Mouse (Mus musculus) CH12.LX (cell line): ENCODE results near the gene Mff. TPM values are rescaled to one million over a fixed set of nuclear protein-coding genes. Genes with fewer than 3 reads are reported as not detected.

Experiments
- DNase-seq: peaks from one replicate; pipeline ENCODE4 v3.0.0-alpha.2; 2013; ENCODE audit errors: extremely low read depth
- H3K27ac ChIP-seq: 2 replicates; pipeline ENCODE4 v1.5.1; 2012; ENCODE audit warnings: low read depth, mild to moderate bottlenecking, control low read depth, moderate library complexity; ENCODE audit not compliant: insufficient read depth
- H3K27me3 ChIP-seq: replicated peaks from 2 replicates; pipeline ENCODE3; 2012; ENCODE audit warnings: inconsistent platforms
- H3K36me3 ChIP-seq, 2 experiments: replicated peaks in 1 of 2; 2 replicates each; pipeline versions ENCODE3 to v1.6.1; 2012; ENCODE audit warnings: inconsistent platforms in 1 of 2, low read length in 1 of 2, mild to moderate bottlenecking in 1 of 2, mixed read lengths in 1 of 2, moderate library complexity in 1 of 2; ENCODE audit not compliant: control insufficient read depth in 1 of 2, insufficient read depth in 1 of 2
- H3K4me1 ChIP-seq, 2 experiments: 2 replicates each; pipeline ENCODE4 v1.6.1; 2012; ENCODE audit warnings: inconsistent platforms in 1 of 2, moderate library complexity in 1 of 2; ENCODE audit not compliant: insufficient read depth in 2 of 2, control insufficient read depth in 1 of 2
- H3K4me2 ChIP-seq: 2 replicates; pipeline ENCODE4 v1.6.1; 2012; ENCODE audit warnings: low read depth, mild to moderate bottlenecking, control low read depth; ENCODE audit not compliant: poor library complexity, insufficient read depth, severe bottlenecking
- H3K4me3 ChIP-seq, 3 experiments: fragments of 150-350 bp in 1 of 3; sonication (generic) in 1 of 3; replicated peaks in 1 of 3; 2 replicates each; pipeline versions ENCODE3 to v1.5.1; 2011 to 2012; ENCODE audit warnings: low read depth in 2 of 3, low read length in 2 of 3, mild to moderate bottlenecking in 2 of 3, moderate library complexity in 2 of 3, control low read depth in 1 of 3, improper control_type of control experiment in 1 of 3, inconsistent platforms in 1 of 3, mixed read lengths in 1 of 3; ENCODE audit not compliant: poor library complexity in 1 of 3
- H3K79me2 ChIP-seq: replicated peaks from 2 replicates; pipeline ENCODE4 v1.6.1; 2012; ENCODE audit warnings: mild to moderate bottlenecking, moderate library complexity; ENCODE audit not compliant: control insufficient read depth, poor library complexity, insufficient read depth, severe bottlenecking; ENCODE audit errors: extremely low read depth
- H3K9ac ChIP-seq: 2 replicates; pipeline ENCODE4 v1.6.1; 2012; ENCODE audit warnings: low read depth, mild to moderate bottlenecking, control low read depth, moderate library complexity; ENCODE audit not compliant: insufficient read depth
- H3K9me3 ChIP-seq: replicated peaks from 2 replicates; pipeline ENCODE3; 2012; ENCODE audit warnings: low read length, inconsistent platforms, mixed read lengths
- CHD1 ChIP-seq: IDR thresholded peaks from 2 replicates; pipeline ENCODE4 v1.6.1; 2012; ENCODE audit warnings: low read depth, low read length, improper control_type of control experiment, inconsistent platforms
- CTCF ChIP-seq, 2 experiments: IDR thresholded peaks in 1 of 2; conservative IDR thresholded peaks in 1 of 2; 2 replicates each; pipeline ENCODE4 v1.5.1; 2011 to 2012; ENCODE audit warnings: low read depth in 2 of 2, low read length in 2 of 2, improper control_type of control experiment in 1 of 2, inconsistent platforms in 1 of 2, mild to moderate bottlenecking in 1 of 2, moderate library complexity in 1 of 2
- E2F4 ChIP-seq: IDR thresholded peaks from 2 replicates; pipeline ENCODE4 v1.6.1; 2011; ENCODE audit warnings: low read depth, low read length, improper control_type of control experiment; ENCODE audit not compliant: insufficient replicate concordance
- ETS1 ChIP-seq: conservative IDR thresholded peaks from 2 replicates; pipeline ENCODE4 v1.6.1; 2012; ENCODE audit warnings: low read depth, mild to moderate bottlenecking, inconsistent platforms, low read length, improper control_type of control experiment, moderate library complexity
- JUND ChIP-seq: conservative IDR thresholded peaks from 2 replicates; pipeline ENCODE4 v1.6.1; 2011; ENCODE audit warnings: low read depth, low read length, improper control_type of control experiment
- MAX ChIP-seq: IDR thresholded peaks from 2 replicates; pipeline ENCODE4 v1.6.1; 2011; ENCODE audit warnings: low read length, improper control_type of control experiment
- NELFE ChIP-seq: IDR thresholded peaks from 2 replicates; pipeline ENCODE4 v1.6.1; 2011; ENCODE audit warnings: low read depth, low read length, improper control_type of control experiment
- NRF1 ChIP-seq: IDR thresholded peaks from 2 replicates; pipeline ENCODE4 v1.6.1; 2014; ENCODE audit warnings: low read depth, mild to moderate bottlenecking, inconsistent platforms, low read length, improper control_type of control experiment, moderate library complexity
- PAX5 ChIP-seq: IDR thresholded peaks from 2 replicates; pipeline ENCODE4 v1.6.1; 2012; ENCODE audit warnings: low read length, inconsistent platforms, mixed read lengths
- TBP ChIP-seq: conservative IDR thresholded peaks from 2 replicates; pipeline ENCODE4 v1.6.1; 2011; ENCODE audit warnings: low read depth, low read length, improper control_type of control experiment
- ZMIZ1 ChIP-seq: IDR thresholded peaks from 2 replicates; pipeline ENCODE4 v1.6.1; 2012; ENCODE audit warnings: low read depth, mild to moderate bottlenecking, inconsistent platforms, low read length, improper control_type of control experiment
- dilution Hi-C: fragments of 300-500 bp; cut with MboI; formaldehyde crosslinking; loops from 2 replicates; pipeline ENCODE4 v1.14.3; 2020; ENCODE audit warnings: low sequenced_read_pairs; ENCODE audit not compliant: extremely low pct_unique_long_range_greater_than_20kb, extremely low pct_ligation_motif_present
- in situ Hi-C: fragments of 300-500 bp; cut with MboI; formaldehyde crosslinking; loops from 3 replicates; pipeline ENCODE4 v1.14.3; 2019; ENCODE audit warnings: low sequenced_read_pairs, low pct_ligation_motif_present, low pct_unique_long_range_greater_than_20kb, mixed read lengths
- polyA plus RNA-seq: library from polyadenylated mRNA; unstranded; fragments of >175 nt; gene quantifications from 2 replicates; pipeline ENCODE4 v1.2.1, GENCODE M21; 2012; ENCODE audit warnings: low read depth; ENCODE audit not compliant: insufficient read length
- total RNA-seq, 2 experiments: library from RNA; depleted of rRNA; stranded (reverse); fragments of 300-350 nt in 1 of 2; fragments of >200 nt in 1 of 2; gene quantifications; 2 replicates each; pipeline ENCODE4 v1.2.3; 2012 to 2014

The Mff gene
- total and polyA plus RNA-seq, 3 experiments = 90.7 to 232 (median 169) TPM

- H3K9me3 ChIP-seq = no peaks in the 10 kb centered on the region
- H3K4me1 ChIP-seq = 0 out of 4 replicates have a peak, but pooled peaks cover 0 to 4% of the 10 kb centered on the region in 2 experiments
- H3K4me2 ChIP-seq = no peak overlapping the region
- dilution Hi-C loops = no loop called here
- no peaks in the 10 kb centered on the region for H3K79me2 ChIP-seq
- H3K27me3 ChIP-seq = no peaks in the 10 kb centered on the region
- no peak overlapping the region for H3K9ac ChIP-seq
- no peak overlapping the region for H3K27ac ChIP-seq
- H3K36me3 ChIP-seq = peaks cover 0 to 9% of the 10 kb centered on the region in 2 experiments
- H3K4me3 ChIP-seq = no peak overlapping the region
- in situ Hi-C loops = loop anchor here (25.0 kb wide), 1 partner anchor 204 kb away; no protein-coding TSS in a partner anchor
- TF ChIP-seq CHD1 = no peak
- TF ChIP-seq CTCF (conservative IDR thresholded peaks at IDR 0.05 in 1 of 2, IDR thresholded peaks at IDR 0.05 in 1 of 2; ENCODE audit: low read depth in 2 of 2, low read length in 2 of 2) = no peak
- TF ChIP-seq E2F4 = no peak
- no peak for TF ChIP-seq ZMIZ1
- no peak for TF ChIP-seq PAX5
- TF ChIP-seq MAX = no peak
- no peak for TF ChIP-seq ETS1
- TF ChIP-seq NRF1 = no peak
- no peak for DNase-seq
Observed at GRCm38 (mm10) chr1:82766641-82767040, 42.0 kb downstream of the Mff start.

DNA sequence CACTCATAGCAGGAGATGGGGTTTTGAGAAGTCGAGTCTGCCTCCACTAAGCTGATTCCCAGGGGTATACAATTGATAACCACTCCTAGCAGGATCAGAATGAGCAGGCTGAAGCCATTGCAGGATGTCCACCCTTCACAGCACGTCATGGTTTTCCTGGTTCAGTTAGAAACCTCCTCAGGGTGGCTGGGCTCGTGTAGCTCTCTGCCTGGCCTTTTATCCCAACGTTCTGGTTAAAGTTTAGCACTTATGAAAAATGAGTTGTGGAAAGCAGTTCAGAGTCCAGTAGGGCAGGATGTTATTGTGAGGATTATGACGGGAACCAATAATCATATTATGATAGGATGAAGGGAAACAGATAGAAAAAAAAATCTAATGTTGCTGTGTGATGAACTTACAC is 43.6 kb downstream of the Mff start, which contains the start of gene Tm4sf20:
Gene Tm4sf20, minus strand, starts transcription at position 193 of the 400 bp plus-strand sequence.
- Histone ChIP-seq H3K27ac (no peak within 1 kb of the TSS), H3K4me3 (no peak within 1 kb of the TSS), H3K9me3 (no peaks in the 10 kb centered on the region), H3K27me3 (no peaks in the 10 kb centered on the region), H3K79me2 (no peaks in the 10 kb centered on the region), H3K4me1 (0 out of 4 replicates have a peak, but pooled peaks cover 0 to 4% of the 10 kb centered on the region in 2 experiments), H3K4me2 (no peak within 1 kb of the TSS), H3K9ac (no peak within 1 kb of the TSS), H3K36me3 (no peaks in the 10 kb centered on the region)
- DNase-seq = no peak
- in situ Hi-C loops (loop anchor here (25.0 kb wide), 1 partner anchor 206 kb away; no protein-coding TSS in a partner anchor), dilution Hi-C loops (no loop called here)
- no peak for TF ChIP-seq TBP

DNA sequence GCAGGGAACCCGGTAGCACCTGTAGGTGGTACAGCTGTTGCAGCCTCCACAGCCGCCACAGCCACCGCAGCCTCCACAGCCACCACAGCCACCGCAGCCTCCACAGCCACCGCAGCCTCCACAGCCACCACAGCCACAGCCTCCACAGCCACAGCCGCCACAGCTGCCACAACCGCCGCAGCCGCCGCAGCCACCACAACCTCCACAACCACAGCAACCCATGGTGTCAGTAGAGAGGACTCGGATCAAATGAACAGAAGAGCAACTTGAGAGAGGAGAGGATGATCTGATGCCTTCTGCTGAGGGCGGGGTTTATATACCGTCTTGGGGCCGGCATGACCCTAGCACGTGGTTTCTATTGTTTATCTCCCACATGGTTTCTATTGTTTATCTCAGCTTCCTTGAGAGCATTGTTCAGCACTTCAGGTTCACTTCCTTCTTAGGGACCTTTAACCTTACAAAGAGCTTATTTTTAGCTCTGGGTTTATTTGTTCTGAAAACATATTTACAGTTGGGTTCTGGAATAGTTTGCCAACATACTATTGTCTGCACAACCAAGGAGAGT is 46.4 kb downstream of the Mff start, which contains the start of gene Gm47791:
Gene Gm47791, minus strand, starts transcription at position 222 of the 565 bp plus-strand sequence.
- no peak within 1 kb of the TSS for H3K27ac ChIP-seq
- no peaks in the 10 kb centered on the region for H3K36me3 ChIP-seq
- dilution Hi-C loops = no loop called here
- H3K9me3 ChIP-seq = no peaks in the 10 kb centered on the region
- no peak within 1 kb of the TSS for H3K4me3 ChIP-seq
- no peak for DNase-seq
- H3K4me1 ChIP-seq = 0 out of 4 replicates have a peak, but pooled peaks cover 0 to 4% of the 10 kb centered on the region in 2 experiments
- H3K4me2 ChIP-seq = no peak within 1 kb of the TSS
- no peaks in the 10 kb centered on the region for H3K79me2 ChIP-seq
- in situ Hi-C loops = loop anchor here (25.0 kb wide), 1 partner anchor 209 kb away; no protein-coding TSS in a partner anchor
- TF ChIP-seq NELFE (no peak), JUND (no peak), E2F4 (no peak)
- TF ChIP-seq, all 38 proteins: peak for 0
- H3K27me3 ChIP-seq = no peaks in the 10 kb centered on the region
- H3K9ac ChIP-seq = no peak within 1 kb of the TSS
